Mouse (Mus musculus) thymus, postnatal 25 days (tissue): Measurements from ENCODE around the gene Ism1.
A peak's percentile ranks its signal among the peaks of the same experiment; 100 is the strongest.

Experiments
- DNase-seq: peaks from one replicate; pipeline ENCODE4 v3.0.0; 2022

Gene Ism1

DNA sequence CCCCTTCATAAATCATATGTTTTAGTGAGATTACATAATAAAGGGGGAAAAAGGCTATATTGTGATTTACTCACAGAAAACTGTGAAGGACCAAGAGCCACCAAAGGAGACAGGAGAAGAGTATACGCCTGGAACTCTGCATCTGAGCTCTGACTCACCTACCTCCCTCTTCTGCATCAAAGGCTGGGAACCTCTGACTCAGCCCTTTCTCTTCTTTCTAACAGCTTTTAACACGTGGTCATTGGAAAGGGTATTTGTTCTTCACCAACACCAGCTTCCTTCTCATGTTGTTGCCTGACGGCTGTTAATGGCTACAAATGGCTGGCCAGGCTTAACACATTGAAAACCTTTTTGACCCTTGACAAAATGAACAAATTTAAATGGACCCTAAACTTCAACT is 36.2 kb downstream of the Ism1 start:
- no peak for DNase-seq

DNA sequence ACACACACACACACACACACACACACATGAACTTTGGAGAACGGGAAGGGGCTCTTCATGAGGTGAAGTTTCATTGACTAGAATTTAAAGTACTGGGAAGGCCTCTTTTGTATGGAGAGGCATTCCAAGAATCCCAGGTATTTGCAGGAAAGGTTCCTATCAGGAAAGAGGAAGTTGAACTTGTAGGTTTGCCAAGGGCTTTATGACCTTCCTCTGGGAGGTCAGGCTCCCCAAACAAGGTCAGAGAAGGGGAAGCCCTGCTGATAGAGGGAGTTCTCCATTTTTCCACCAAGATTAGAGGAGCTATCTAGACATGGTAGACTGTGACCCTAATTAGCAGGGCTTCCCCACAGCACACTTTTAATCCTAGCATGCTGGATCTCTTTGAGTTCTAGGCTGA is 39.8 kb downstream of the Ism1 start:
- no peak for DNase-seq

DNA sequence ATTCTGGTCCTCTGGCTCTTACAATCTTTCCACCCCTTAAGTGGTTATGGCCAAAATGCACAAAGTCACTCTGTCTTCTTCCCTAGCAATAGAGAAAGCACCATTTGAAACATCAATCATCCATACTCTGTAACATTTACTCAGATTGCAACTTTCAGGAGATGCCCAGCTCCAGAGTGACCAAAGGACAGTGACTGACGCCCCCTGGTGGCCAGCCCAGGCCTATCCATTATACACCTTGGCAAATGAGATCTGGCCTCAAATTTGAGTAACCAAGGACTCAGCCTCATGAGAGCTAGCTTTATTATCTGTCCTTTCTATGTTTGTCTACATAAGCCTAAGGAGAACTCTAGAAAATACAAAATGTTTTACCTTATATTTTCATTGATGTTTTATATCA is 44.7 kb downstream of the Ism1 start:
- DNase-seq: peak; percentile 5

DNA sequence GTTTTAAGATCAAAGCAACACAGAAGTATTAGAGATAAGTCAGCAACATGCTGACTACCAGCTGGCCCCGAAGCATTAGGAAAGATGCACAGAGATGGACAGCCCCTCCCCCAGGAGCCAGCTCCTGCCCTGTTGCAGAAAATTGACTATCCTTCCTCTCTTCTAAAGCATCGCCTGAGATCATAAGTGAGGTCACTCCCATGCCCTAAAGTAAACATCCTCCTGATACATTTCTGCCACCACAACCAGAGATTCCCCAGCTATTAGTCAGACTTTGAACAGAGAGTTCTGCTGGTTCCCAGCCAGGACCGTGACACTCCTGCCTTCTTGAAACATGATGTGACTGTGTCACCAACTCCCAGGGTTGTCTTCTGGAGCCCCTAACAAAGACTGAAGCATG is 45.3 kb downstream of the Ism1 start:
- no peak for DNase-seq

DNA sequence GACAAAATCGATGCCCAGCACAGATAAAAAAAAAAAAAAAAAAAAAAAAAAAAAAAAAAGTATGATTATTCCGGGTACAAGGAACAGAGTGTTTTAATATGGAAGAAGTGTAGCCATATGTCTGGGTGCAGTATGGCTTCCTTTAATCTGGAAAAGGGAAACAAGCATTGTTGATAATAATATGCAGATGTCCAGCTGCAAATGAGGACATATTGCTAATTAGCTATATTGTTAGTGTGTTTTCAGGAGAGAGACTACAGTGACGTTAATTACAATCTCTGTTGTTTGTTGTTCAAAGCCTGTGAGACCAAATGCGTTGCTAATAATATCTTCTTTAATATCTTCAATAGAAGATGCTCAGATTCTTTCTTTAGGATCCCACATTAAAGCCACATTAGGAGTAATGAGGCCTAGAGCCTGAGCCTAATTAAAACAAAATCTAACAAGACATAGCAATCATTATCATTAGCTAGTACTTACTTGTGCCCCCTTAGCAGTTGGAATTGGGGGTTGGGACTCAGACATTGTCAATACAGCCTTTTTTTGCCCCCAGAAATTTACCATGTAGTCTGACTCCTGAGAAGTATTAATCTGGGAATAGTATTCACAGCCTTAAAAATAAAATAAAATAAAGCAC is 46.3 kb downstream of the Ism1 start:
- DNase-seq: no peak

DNA sequence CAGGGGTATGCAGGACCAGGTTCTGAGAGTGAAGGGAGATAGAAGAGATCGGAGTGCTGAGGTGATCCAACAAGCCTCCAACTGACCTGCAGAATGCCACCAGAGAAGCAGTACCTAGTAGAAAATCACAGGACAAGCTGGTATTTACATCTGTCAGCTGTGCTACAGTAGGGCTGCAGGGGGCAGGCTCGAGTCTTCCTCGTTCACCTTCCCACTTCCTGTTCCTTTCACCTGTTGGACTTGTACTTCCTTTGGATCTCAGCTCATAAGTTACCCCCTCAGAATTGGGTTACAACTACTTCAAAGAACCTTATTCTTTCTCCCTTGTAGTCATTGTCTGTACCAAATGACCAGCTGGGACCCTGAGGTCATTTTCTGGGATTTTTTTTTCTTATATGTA is 47.4 kb downstream of the Ism1 start:
- DNase-seq: no peak

DNA sequence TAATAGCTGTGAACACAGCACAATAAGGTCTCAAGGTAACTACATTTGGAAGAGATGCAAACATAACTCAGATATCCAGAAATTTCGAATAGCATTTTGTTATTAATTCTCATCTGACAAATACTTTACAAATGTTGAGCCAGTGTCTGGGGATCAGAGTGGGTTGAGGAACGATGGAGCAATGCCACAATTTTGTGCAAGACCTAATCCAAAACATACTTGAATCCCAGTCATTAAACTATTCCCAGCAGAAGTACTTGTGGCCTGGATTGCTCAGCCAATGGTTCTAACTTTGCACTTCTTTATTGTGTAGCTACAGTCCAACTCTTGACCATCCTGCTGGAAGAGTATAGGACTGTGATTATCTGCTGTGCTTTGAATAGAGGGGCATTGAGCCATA is 50.1 kb downstream of the Ism1 start:
- no peak for DNase-seq

DNA sequence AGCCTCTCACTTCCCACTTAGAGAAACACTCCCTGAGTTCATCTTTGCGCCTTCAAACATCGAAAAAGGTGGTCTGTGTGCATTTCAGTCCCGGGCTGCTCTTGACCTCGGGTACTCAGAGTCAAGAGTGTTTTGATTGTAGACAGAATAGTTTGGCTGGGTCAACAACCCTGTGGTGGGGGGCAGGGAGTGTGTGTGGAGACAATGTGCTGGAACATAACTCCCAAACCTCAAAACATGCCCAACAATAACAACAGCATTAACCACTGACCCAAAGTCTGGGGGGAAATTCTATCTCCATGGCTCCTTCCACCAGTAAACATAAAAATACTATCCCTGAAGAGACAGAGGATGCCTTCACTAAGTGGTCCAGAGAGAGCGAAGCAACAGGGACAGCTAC is 51.4 kb downstream of the Ism1 start:
- DNase-seq: no peak

DNA sequence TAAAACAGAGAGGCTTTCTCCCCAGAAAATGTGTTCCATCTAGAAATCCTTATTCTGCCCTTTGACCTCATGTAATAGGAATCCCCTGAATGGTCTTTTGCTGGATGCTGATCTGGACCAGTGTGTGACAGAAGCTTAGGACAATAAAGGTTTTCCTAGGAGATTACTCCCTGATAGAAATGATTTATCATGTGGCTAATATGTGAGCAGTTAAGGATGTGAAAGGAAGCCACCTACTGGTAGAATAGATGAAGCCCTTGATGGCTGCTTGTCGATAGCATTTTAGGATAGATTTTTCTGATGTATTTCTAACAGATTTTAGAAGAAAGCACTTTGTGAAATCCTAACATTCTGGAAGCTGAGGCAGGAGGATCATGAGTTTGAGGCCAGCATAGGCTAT is 64.4 kb downstream of the Ism1 start:
- DNase-seq: no peak

DNA sequence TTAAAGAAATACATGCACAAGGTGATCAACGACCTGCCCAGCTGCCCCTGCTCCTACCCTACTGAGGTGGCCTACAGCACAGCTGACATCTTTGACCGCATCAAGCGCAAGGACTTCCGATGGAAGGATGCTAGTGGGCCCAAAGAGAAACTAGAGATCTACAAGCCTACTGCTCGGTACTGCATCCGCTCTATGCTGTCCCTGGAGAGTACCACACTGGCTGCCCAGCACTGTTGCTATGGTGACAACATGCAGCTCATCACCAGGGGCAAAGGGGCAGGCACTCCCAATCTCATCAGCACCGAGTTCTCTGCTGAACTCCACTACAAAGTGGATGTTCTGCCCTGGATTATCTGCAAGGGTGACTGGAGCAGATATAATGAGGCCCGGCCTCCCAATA is 79.0 kb downstream of the Ism1 start:
- no peak for DNase-seq

DNA sequence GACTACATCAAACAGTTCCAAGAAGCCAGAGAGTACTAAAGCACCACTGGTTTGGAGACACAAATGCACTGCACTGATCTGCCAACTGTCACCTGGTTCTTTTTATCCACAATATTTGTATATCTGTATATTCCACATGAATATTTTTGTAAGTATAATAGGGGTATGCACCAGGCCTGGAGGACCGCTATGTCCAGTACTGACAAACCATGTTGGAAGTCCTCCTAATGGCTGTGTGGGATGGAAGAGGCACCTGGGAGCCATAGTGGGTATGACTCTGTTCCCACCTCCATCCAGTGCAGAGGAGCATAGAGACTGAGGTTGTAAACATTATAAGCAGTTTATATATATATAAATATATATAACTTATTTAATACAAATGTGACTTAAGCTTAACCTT is 79.5 kb downstream of the Ism1 start:
- DNase-seq: no peak

DNA sequence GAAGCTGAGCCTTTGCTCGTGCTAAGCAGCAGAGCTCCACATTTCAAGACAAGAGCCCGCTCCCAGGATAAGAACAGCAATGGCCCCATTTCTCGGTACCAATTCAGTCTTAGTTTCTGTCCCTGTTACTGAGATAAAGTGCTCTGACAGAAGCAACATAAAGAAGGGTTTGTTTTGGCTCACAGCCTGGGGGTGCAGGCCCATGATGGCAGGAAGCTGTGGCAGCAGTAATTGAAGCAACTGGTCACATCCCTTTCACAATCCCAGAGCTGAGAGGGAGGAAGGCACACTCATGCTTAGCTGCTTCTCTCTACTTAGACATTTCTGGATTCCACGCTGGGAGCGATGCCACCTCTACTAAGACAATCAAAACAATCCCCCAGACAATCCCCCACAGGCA is 86.4 kb downstream of the Ism1 start:
- no peak for DNase-seq

DNA sequence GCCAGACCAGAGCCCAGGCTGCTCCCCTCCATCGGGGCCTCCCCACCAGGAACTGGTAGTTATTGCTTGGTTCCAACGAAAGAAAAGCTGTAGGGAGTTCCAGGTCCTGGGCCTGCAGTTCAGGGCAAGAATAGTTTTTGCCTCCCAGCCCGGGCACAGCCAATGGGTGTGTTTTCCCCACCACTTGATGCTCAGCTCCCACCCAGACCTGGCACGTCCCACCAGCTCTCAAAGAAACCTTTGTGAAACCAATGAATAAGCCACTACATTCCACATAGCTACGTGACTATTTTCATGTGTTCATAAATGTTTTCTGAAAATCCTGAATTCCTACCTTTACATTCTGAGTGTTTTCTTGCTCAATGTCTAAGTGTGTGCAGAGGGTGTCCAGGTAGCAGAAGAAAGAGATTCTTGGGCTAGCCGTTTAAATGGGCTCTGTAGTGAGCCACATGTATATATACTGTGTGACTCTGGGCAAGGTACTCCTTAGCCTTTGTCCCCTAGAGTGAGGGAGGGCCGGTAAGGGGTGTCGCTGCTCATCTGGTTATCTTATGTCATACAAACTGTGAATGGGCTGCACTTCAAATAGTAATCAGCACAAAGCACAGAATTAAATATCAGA is 97.1 kb downstream of the Ism1 start:
- DNase-seq: no peak

DNA sequence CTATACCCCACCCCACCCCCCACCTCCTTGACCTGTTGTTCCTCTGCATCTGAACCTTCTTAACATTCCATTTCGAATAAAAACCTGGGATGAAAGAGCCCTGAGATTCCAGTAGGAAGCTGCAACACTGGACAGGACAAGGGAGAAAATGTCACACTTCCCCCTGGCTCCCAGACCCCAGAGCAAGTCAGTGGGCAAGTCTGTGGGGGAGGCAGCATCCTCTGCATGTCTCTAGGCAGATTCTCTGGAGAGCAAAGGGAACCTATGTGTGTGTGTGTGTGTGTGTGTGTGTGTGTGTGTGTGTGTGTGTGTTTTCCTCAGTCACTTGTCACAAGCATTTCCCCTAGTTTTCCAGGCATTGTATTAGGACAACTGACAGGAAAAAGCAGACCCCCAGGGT is 98.7 kb downstream of the Ism1 start:
- no peak for DNase-seq

DNA sequence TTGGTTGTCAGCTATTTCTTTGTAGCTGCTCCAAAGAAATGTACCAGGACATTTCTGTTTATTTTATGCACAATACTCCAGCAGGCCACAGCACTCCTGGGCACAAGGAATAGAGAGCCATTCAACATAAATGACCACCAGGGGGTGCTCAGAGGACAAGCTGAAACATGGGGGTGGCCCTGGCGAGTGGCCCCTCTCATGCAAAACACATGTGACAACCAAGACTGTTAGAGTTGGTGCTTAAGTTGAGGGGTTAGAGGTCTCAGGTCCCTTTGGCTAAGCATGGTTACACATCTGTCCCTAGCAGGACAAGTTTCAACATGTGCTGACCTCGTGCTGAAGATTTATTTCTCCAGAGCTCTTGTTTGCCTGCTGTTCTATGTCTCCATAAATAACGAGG is 100.3 kb downstream of the Ism1 start:
- DNase-seq: peak; percentile 58

DNA sequence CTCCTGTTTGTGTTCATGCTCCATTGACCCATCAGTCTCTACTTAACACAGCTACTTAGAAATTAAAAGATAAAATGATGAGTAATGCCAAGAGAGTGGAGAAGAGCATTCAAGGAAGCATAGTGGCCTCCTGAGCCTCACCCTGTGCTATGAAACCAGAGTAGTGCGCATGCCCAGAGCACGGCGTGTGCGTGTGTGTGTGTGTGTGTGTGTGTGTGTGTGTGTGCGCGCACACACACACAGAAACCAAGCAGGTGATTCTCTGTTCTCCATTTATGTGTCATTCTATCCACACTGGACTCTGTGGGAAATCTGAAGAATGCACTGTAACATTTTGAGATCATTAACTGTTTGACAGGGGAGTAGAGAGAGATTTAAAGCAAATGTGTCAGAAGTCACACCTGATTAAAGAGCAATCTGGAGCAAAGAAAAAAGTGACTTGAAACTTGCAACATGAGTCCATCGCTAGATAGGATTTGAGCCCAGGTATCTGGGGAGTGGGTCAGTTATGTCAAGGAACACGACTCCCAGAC is 105.4 kb downstream of the Ism1 start:
- no peak for DNase-seq

DNA sequence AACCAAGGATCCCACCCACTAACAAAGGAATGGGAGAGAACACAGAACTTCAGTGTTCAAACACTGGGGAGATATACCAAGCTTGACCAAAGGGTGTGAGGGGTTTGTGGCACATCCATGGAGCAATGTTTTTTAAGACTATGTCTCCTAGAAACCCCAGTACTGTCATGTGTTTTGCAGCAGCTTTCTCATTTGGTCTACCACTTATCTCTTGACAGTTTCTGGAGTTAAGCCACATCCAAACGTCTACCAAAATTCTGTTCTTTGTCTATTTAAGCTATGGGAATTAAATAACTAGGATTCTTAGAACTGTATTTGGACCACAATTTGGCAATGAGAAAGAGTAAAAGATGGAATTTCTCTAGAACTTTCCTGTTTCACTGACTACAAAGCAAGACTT is 106.5 kb downstream of the Ism1 start:
- no peak for DNase-seq

DNA sequence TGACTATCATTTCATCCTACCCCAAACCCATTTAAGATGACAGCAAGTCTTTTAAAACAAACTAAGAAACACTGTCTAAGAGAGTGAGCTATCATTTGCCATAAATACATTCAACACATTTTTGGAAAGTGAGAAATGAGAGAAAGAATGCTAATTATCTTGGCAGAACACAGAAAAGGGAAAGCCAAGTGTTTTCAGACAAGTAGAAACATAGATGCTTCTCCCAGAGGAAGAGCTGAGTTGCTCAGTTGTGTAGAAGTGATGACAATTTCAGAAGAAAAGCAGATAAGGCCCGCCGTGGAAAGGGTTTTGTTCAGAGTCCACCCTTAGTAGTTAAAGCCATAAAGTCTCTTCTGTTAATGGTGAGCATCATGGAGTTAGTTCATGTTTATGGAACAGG is 107.0 kb downstream of the Ism1 start:
- no peak for DNase-seq

DNA sequence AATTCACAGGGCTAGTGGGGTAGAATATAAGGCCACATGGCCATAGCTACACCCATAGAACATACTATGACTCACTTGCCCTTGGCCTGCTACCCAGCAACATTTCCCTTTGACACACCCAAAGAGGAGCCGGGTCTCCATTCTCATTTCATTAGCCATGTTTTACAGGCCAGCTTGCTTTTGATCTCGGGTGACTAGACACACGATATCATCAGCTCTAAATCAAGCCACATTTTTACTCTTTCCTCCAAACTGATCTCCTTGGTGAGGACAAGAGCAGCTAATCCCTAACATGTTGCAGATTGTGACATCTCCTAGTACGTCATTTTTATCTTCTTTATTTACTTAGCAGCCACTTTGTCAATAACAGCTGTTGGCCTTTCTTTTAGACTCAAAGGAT is 110.7 kb downstream of the Ism1 start:
- DNase-seq: no peak

DNA sequence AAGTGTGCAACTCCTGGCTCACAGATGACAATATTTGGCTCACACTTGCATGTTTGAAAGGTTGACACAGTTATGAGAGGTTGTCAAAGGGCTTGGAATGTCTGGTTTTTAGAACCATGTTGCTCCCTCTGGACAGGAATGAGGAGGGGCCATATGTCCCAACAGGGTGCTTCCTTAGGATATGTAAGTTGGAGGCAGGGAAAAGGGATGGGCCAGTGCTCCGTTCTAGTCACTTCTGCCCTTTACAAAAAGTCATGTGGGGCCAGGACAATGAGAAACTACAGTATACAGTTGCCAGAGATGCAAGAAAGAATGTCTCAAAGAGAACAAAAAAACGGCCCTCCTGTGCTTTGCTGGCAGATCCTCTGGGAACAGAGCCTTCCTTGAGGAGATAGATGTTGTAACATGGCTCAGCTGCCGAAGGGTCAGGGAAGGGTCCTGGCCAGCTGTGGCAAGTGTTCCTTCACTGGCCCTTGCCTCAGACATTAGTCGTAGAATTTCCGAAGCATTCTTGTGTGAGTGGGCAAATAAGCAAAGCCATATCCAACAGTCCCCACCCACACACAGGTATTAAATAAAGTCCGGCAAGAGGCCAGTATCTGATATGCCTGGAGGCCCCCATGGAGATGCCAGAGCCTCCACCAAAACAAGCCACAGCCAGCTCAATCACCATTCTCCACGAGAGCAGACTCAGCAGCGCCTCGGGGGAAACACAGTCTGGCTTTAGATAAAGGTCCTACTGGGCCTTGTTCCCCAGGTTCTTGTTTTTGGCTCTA is 114.6 kb downstream of the Ism1 start:
- no peak for DNase-seq

DNA sequence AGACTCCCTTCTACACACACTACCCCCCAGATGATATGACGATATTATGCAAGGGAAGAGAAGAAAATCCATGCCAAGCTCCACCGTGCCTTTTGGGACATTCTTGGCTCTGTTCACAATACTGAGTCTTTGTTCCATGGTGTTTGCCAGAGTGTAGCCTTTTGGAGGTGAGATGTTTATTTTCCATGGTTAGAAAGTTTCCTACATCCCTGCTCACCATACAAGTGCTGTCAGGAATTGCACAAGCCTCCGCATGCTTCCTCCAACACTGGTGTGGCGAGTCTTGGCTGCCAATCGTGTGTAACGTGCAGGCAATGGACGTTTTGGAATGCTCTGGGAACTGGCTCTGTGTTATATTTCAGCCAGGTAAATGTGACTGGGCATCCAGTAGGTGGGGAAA is 126.1 kb downstream of the Ism1 start:
- DNase-seq: no peak

DNA sequence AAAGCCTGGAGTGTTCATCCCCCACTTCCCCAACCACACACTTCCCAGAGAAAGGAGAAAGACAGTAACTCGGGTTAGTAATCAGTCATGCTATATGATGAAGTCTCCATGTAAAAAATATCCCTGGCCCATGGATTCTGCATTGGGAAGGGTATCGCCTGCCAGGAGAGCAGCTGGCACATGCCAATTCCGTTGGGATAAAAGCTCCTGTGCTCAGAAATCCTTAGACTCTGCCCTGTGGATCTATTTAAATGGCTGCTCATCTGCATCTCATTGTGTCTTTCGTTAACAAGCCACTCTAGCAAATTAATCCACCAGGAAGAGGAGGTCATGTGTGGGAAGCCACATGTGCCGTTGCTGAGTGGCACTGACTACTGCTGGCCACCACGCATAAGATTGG is 129.9 kb downstream of the Ism1 start:
- no peak for DNase-seq
